Mouse (Mus musculus) adrenal gland, postnatal 4 days (tissue): ENCODE data around the gene Orm3. TPM values are rescaled to one million over a fixed set of nuclear protein-coding genes. Genes with fewer than 3 reads are reported as not detected.

Experiments
- DNase-seq, 2 experiments: peaks; one replicate each; pipeline ENCODE4 v3.0.0; 2021 to 2022; ENCODE audit warnings: low spot score in 2 of 2, mixed read lengths in 2 of 2
- total RNA-seq, 2 experiments: library from RNA; stranded (reverse); gene quantifications; 2 replicates each; pipeline ENCODE4 v1.2.3; 2021

Gene Orm3
- total RNA-seq, 2 experiments from 2014 or later = 1.5 to 2.1 TPM

DNA sequence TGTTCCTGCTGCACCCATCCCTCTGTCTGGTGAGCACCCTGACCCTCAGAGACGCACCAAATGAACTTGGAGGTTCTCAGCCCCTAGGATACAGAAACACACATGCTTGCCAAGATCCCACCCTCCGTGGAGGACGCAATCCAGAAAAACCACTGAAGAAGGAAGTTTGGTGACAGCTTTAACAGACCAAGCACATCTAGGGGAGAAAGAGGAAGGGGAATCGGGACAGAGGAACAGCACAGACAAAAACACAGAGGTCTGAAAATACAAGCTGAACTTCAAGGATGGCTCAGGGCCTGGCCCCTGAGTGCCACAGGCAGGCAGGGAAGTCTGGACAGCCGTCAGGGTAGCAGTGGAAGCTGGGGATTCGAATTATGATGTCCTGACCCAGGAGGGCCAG, 45.7 kb downstream of the Orm3 start:
- no peak for DNase-seq

DNA sequence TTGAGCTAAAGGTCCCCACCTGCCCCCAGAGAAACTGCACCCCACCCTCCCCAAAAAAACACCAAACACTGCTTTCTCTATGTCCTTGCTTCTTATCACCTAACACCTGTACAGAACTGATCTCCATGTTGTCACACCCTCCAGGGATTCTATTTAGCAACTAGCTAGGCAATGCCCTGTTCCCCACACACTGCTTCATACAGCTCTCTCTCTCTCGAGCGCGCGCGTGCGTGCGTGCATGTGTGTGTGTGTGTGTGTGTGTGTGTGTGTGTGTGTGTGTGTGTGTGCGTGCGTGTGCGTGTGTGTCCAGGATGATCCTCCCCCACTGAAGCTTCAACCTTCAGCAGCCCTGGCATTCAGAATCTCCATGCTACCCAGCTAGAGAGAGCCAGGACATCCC, 46.1 kb downstream of the Orm3 start:
- no peak for DNase-seq

DNA sequence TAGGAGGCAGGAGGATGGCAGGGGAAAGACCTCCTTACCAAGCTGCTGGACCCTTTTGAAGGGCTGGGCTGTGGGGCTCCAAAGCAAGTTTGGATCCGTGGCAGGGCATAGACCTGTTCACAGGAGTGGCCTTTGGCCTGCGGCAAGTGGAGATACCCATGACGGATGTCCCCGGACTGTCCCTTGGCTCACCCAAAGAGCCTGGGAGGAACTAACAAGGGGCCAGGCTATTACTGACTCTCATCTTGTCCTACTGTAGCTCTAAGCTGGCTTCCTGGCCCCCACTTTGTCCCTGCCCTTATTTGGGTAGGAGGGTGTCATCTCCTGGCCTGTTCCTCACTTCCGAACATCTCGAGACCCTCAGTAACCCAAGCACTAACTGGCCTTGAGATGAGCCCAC, 46.6 kb downstream of the Orm3 start:
- no peak for DNase-seq

DNA sequence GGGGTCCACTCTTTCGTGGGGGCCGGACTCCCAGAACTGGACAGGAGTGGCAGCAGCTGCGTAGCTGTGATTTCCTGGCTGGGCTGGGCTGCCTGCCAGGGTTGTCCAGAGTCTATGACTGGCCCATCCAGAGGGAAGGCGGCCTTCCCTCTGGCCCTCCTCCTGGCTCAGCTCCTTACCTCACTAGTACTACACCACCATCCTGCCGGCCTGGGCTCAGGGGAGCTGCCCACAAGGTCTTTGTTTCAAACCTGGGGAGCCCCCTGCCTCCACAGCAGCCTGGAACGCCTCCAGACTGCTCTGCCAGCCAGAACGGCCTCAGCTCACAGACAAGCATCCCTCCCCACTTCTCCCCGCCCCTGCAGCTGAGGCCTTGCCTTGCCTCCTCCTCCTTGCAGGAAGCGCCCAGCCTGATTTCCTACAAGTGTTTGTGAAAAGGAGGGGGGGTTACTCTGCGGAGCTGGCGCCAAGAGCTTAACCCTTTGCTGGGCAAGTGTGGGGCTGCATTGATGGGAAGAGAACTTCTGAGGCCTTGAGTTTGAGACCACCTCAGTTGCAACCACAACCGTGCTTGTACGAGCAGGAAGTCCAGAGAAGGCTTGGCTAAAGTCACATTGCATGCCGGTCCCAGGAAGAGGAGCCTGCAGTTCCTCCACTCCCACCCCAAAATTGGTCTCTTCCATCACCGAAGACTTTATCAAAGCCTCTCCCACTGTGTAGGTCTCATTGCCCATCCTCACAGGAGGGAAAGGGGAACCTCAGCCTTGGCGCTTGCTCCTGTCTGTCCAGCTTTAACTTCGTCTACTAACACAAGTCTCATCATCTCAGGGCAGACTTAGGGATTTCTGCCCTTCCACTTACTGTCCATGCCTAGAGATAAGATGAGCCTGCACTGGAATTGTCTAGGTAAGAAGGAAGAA, 47.3 kb downstream of the Orm3 start, which contains the start of gene Akna:
Gene Akna, minus strand, starts transcription at position 315 of the 920 bp plus-strand sequence.
- peak; percentile 63 to 71 for DNase-seq

DNA sequence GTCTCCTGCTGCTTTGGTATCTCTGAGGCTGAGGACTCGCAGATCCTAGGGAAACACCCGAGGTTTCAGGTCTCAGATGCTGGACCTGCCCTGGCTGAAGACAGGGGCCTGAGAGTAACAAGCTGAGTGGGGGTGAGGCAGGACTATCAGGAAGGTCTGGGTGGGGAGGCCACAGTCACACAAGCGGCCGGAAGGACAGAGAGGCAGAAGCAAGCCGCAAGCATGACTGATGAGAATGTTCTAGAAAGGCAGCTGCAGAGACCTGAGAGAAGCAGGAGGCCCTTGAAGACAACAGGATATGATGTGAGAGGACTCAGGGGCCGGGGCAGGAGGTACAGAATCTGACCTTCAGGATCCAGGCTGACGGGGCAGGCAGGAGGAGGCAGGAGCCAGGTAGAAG, 48.2 kb downstream of the Orm3 start:
- no peak for DNase-seq

DNA sequence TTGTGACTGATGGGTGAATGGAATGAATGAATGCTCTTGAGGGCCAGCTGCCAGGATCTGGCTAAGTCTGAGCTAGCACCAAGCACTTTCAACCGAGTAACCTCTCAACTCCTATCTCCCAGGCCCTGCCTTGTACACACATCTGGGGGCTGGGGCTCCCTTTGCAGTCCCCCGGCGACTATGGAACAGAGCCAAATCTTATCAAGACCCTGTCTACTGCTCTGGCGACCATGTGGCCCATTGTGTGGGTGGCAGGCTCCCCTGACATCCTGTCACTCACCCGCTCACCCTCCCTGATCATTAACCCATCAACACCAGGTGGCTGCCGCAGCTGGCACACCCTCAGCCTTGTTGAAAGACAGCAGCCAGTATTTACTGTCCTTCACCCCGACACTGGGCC, 49.1 kb downstream of the Orm3 start:
- no peak for DNase-seq

DNA sequence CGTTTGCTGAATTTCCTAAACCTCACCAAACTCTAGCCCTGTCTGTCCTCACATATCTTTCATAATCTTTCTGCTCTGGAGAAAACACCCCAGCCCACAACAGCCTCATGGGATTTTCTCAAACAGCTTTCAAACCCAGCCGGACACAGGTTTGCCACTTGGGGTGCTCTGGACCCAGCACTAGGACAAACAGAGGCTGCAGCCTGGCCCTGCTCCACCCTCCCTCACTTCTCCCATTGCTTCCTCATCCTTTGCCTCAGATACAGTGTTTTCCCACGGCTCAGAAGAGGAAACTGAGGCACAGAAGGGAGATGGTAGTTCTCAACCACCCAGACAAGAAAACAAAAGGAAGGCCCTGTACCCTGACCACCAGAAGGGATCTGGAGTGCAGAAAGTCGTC, 49.7 kb downstream of the Orm3 start:
- no peak for DNase-seq

DNA sequence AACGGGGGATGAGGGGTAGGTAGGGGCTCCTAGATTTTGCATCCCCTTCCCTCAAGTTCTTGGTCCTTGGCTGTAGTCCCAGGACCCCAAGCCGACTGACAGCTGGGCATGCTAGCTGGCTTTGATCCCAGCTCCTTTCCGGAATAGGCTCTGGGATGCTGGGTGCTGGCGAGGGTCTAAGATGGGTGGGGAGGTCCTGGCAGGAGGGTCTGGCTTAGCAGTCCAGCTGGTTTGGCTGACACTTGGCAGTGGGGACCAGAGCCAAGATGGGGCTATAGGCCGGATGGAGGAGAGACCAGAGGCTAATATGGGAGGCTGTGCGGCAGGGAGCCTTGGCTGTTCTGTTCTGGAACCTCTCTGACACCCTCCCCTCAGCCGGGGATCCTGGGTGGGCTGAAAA, 52.3 kb downstream of the Orm3 start:
- DNase-seq = no peak

DNA sequence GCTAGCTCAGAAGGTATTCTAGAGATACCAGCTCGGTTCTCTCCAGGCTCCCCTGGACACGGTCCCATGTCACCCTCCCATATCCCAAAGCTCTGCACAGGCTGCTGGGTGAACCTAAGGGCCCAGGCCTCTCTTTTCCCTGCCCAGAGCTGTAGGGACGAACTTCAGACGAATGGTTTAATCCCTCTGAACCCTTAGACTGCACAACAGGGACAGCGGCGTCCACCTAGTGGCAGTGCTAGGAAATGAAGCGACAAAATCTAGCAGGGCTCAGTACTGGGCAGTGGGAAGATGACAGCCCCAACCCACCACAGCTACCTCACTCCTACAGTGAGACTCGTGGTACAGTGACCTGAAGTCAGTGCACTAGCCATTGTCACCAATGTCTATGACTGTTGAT, 52.7 kb downstream of the Orm3 start:
- DNase-seq = peak in 1 of 2 experiments; percentile 44

Other genes with a start within 250 kb of the Orm3 start
- 100 to 1,000 TPM in 1 of 2 experiments, 10 to 100 TPM in 1; 10.4 to 267 TPM for gene Ambp, start 201.4 kb upstream of the Orm3 start, total RNA-seq
- gene Kif12, start 184.0 kb upstream of the Orm3 start, total RNA-seq = 10 to 100 TPM in 1 of 2 experiments, under 1 TPM in 1; 0.17 to 21.6 TPM
- gene Col27a1, start 142.2 kb upstream of the Orm3 start, total RNA-seq = 10 to 100 TPM; 17.2 to 20.8 TPM
- 1 to 10 TPM; 1.2 to 1.6 TPM for gene Orm1, start 11.6 kb upstream of the Orm3 start, total RNA-seq
- under 1 TPM in 1 of 2 experiments, not detected in 1; 0.59 TPM for gene Orm2, start 6.3 kb downstream of the Orm3 start, total RNA-seq
- 1 to 10 TPM; 7.8 to 9.1 TPM for gene Akna, start 47.2 kb downstream of the Orm3 start, total RNA-seq
- gene Whrn, start 139.8 kb downstream of the Orm3 start, total RNA-seq = 10 to 100 TPM; 22.6 to 26.4 TPM
- 100 to 1,000 TPM; 148 TPM for gene Atp6v1g1, start 188.6 kb downstream of the Orm3 start, total RNA-seq
- gene Tmem268, start 202.6 kb downstream of the Orm3 start, total RNA-seq = 10 to 100 TPM; 10.8 to 14.2 TPM
- gene Gm11213, start 249.1 kb downstream of the Orm3 start, total RNA-seq = not detected